Mouse (Mus musculus) bone marrow macrophage, adult 2 months (primary cell): ENCODE measurements at regions not wholly inside any gene's neighbourhood (a gene's known extent, or its start where the extent isn't known, plus 50 kb on each side); places are given as distances from the start of the nearest gene placed in this dataset.

Experiments used
- CTCF ChIP-seq: IDR thresholded peaks from 2 replicates; pipeline ENCODE4 v1.5.1; 2012; ENCODE audit warnings: low read depth, mild to moderate bottlenecking, low read length, moderate library complexity
- POLR2A ChIP-seq: IDR thresholded peaks from 2 replicates; pipeline ENCODE4 v1.6.1; 2012; ENCODE audit warnings: mild to moderate bottlenecking, low read depth, low read length, borderline replicate concordance

GRCm38 (mm10) chr12:95054887-95055286 is 637.1 kb upstream of the Flrt2 start:
- TF ChIP-seq CTCF (no peak), POLR2A (no peak)
